Mouse (Mus musculus) heart, postnatal 0 days (tissue): ENCODE results near the gene Pon3. TPM values are rescaled to one million over a fixed set of nuclear protein-coding genes. Genes with fewer than 3 reads are reported as not detected.
A peak's percentile ranks its signal among the peaks of the same experiment; 100 is the strongest.

Experiments used
- ATAC-seq: fragments of 200-750 bp; cut with Nextera tagmentation; 2 replicates; pipeline ENCODE4 v1.8.0; 2017; ENCODE audit warnings: low read depth, moderate number of reproducible peaks, moderate library complexity; ENCODE audit not compliant: insufficient read depth
- DNase-seq: peaks from one replicate; pipeline ENCODE4 v3.0.0-alpha.2; 2016; ENCODE audit warnings: low spot score
- H3K27ac ChIP-seq: fragments of 300-500 bp; sonication (generic); 2 replicates; pipeline ENCODE4 v1.5.1; 2014; ENCODE audit warnings: low read depth, mild to moderate bottlenecking
- H3K27me3 ChIP-seq: fragments of 300-500 bp; sonication (generic); 2 replicates; pipeline ENCODE4 v1.6.1; 2014; ENCODE audit warnings: low read length, mixed read lengths; ENCODE audit not compliant: control insufficient read depth, insufficient read depth
- H3K36me3 ChIP-seq: fragments of 300-500 bp; sonication (generic); replicated peaks from 2 replicates; pipeline ENCODE4 v1.6.1; 2014; ENCODE audit warnings: low read length, mixed read lengths; ENCODE audit not compliant: control insufficient read depth, insufficient read depth
- H3K4me1 ChIP-seq: fragments of 300-500 bp; sonication (generic); 2 replicates; pipeline ENCODE4 v1.6.1; 2014; ENCODE audit warnings: antibody characterized with exemption; ENCODE audit not compliant: control insufficient read depth, insufficient read depth
- H3K4me2 ChIP-seq: fragments of 300-500 bp; sonication (generic); 2 replicates; pipeline ENCODE4 v1.6.1; 2014; ENCODE audit warnings: low read depth, mild to moderate bottlenecking, low read length, moderate library complexity
- H3K4me3 ChIP-seq: fragments of 300-500 bp; sonication (generic); 2 replicates; pipeline ENCODE4 v1.5.1; 2014; ENCODE audit warnings: low read depth, low read length
- H3K9ac ChIP-seq: fragments of 300-500 bp; sonication (generic); replicated peaks from 2 replicates; pipeline ENCODE4 v1.6.1; 2014; ENCODE audit warnings: low read depth, low read length, mixed read lengths
- H3K9me3 ChIP-seq: fragments of 300-500 bp; sonication (generic); replicated peaks from 2 replicates; pipeline ENCODE4 v1.6.1; 2016; ENCODE audit warnings: low read length; ENCODE audit not compliant: control insufficient read depth
- CTCF ChIP-seq: IDR thresholded peaks from 2 replicates; pipeline ENCODE4 v1.5.1; 2016; ENCODE audit warnings: antibody characterized with exemption, control low read depth, low read depth
- EP300 ChIP-seq: IDR thresholded peaks from 2 replicates; pipeline ENCODE4 v1.6.1; 2016; ENCODE audit warnings: antibody characterized with exemption, low read depth
- WGBS: fragments of 180-500 bp; shearing (Covaris S2); extraction: QIAGEN DNeasy Blood & Tissue Kit; methylation state at CpG from one replicate; pipeline ENCODE4 v1.1.7; 2014; 5-methylcytosine and 5-hydroxymethylcytosine counted together
- polyA plus RNA-seq: library from polyadenylated mRNA; unstranded; fragments of >200 nt; fragmentation: Nextera tagmentation; extraction: Ambion mirVana; gene quantifications from 2 replicates; pipeline ENCODE4 v1.2.1, GENCODE M21; 2015
- total RNA-seq: library from RNA; depleted of rRNA; stranded (reverse); fragments of >200 nt; gene quantifications from 2 replicates; pipeline ENCODE4 v1.2.3, GENCODE M21; 2014; ENCODE audit warnings: low replicate concordance; rRNA removed

Pon3 gene
- 27.9 and 51.8 TPM in 2 replicates for total RNA-seq
- 50.0 and 54.4 TPM in 2 replicates for polyA plus RNA-seq

DNA sequence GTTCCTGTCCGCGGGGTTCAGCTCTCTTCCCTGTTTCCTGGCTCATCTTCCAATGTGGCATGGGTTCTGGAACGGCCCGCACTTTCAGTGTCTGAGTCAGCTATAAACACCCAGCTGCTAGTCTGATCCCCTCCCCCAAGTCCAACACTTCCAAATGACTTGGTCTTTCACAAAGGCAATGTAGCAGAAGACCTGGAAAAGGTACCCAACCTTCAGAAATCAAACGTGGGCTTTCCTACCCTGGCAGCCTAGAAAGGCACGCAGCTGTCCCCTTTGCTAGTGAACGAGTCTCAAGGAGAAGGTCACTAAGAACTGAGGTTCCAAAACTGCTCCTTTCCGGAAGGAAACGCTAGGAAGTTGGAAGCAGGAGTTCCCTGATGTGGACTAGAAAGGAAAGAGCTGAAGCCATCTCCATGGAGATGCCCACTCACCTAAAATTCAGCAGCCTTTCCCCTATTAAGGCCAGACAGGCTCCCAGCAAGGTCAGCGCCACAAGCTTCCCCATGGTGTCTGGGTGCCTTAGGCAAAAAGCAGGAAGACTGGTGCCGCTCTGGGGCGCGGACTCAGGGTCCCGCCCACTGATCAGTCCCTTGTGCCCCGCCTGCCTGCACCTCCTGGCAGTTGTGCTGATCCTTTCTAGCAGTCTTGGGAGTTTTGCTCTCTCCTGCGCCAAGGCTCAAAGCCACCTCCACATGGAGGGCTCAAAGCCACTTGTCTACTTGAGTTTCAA lies at the start of gene Pon3:
Gene Pon3, minus strand, starts transcription at position 565 of the 730 bp plus-strand sequence.
- Histone ChIP-seq H3K36me3 (no peaks in the 10 kb centered on the region; the same call in 1 of the 2 replicates), H3K4me2 (peak within 1 kb of the TSS; percentile 66), H3K4me1 (peaks cover 8% of the 10 kb centered on the region; the same call in 1 of the 2 replicates), H3K27me3 (no peaks in the 10 kb centered on the region), H3K9me3 (no peaks in the 10 kb centered on the region), H3K27ac (peak within 1 kb of the TSS; percentile 66), H3K4me3 (peak within 1 kb of the TSS; percentile 57), H3K9ac (peak within 1 kb of the TSS; percentile 57)
- WGBS, result 2% methylated on average over 16 of the region's 16 CpGs
- TF ChIP-seq EP300 (no peak), CTCF (no peak)
- DNase-seq (peak; percentile 34), ATAC-seq (peak; percentile 91)

DNA sequence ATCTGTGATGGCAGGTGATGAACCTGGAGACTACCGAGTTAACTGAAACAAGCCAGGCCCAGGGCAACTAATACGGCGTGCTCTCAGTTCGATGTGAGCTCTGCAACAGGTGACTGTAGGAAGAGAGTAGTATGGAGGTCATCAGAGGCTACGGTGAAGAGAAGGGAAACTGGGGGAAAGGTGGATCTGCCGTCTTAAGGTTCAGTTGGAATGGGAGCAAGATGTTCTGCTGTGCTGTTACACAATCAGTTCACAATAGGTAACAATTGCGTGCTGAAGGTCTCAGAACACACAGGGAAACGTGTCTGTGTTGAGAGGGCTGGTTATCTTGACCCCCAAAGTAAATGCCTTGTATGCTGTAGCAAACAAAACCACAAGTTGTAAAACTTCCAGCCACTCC lies 48.9 kb upstream of the Pon3 start:
- no peaks in the 10 kb centered on the region for H3K36me3 ChIP-seq
- no peaks in the 10 kb centered on the region for H3K27me3 ChIP-seq
- TF ChIP-seq EP300 (no peak), CTCF (no peak)
- no peak overlapping the region for H3K4me3 ChIP-seq
- H3K9ac ChIP-seq, result no peak overlapping the region
- WGBS, result 78% methylated on average over 8 of the region's 8 CpGs
- no peaks in the 10 kb centered on the region for H3K9me3 ChIP-seq
- DNase-seq (no peak), ATAC-seq (no peak)
- no peaks in the 10 kb centered on the region for H3K4me1 ChIP-seq
- no peak overlapping the region for H3K27ac ChIP-seq
- H3K4me2 ChIP-seq, result no peak overlapping the region

DNA sequence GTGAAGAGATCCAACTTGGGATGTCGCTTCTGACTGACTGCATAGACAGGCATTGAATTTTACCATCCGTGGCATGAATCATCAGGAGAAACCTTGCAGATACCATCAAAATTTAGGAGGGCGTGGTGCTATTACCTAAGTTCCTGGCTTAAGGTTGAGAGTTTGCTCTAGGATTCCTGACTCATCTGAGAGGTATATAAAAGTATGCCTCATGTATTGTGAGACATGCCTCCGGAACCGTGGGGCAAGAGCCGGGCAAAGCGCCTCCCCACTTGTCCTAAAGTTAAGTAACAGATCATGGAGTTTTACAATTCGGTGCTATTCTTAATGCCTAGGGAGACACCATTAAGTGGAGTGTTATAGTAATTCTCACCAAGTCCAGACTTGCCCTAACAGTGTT lies 44.5 kb upstream of the Pon3 start:
- Histone ChIP-seq H3K4me2 (no peak overlapping the region), H3K9me3 (no peaks in the 10 kb centered on the region), H3K36me3 (no peaks in the 10 kb centered on the region), H3K4me1 (no peaks in the 10 kb centered on the region), H3K9ac (no peak overlapping the region), H3K27ac (no peak overlapping the region), H3K27me3 (no peaks in the 10 kb centered on the region), H3K4me3 (no peak overlapping the region)
- no peak for TF ChIP-seq EP300
- TF ChIP-seq CTCF, result no peak
- DNase-seq (no peak), ATAC-seq (no peak)
- 85% methylated on average over 8 of the region's 8 CpGs for WGBS

DNA sequence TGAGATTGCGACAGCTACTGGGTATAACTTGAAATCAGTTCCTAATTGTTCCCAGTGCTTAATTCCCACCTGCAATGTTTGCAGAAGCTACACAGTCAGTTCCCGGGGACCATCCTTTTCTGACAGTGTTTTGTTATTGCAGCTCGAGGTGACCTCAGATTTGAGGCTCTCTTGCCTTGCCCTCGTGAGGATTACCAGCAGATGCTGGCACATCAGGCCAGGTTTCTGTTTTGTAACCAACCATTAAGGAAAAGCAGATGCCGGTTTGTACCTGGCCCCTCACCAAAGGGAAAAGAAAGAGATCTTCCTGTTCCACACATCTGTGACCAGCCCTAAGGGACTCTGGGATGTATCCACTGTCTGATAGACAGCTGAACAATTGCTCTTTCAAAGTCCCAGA lies 43.5 kb upstream of the Pon3 start:
- no peaks in the 10 kb centered on the region for H3K9me3 ChIP-seq
- DNase-seq (no peak), ATAC-seq (no peak)
- H3K9ac ChIP-seq, result 0 out of 2 replicates have a peak overlapping the region, but pooled peaks have one; percentile 1
- H3K27me3 ChIP-seq, result no peaks in the 10 kb centered on the region
- 73% methylated on average over 5 of the region's 5 CpGs for WGBS
- H3K27ac ChIP-seq, result no peak overlapping the region
- no peak for TF ChIP-seq CTCF
- TF ChIP-seq EP300, result no peak
- H3K36me3 ChIP-seq, result no peaks in the 10 kb centered on the region
- no peak overlapping the region for H3K4me3 ChIP-seq
- no peaks in the 10 kb centered on the region for H3K4me1 ChIP-seq
- no peak overlapping the region for H3K4me2 ChIP-seq

DNA sequence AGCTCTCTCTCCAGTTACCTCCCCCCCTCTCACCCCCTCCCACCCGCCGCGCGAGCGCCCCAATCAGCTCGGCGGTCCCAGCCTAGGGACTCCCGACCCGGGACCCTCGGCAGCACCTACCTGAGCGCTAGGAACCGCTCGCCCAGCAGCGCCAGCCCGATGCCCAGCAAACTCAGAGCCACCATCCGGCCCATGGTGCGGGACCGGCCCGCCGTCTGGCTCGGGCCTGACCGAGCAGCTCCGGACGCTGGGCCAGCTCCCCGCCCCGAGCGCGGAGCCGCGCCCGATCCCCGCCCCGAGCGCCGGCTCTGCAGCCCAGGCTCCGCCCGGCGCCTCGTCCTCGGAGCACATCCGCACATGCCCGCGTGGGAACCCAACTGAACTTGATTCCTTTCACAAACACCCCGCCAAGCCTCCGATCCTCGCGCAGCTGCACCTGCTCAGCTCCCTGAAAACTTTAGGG lies 42.0 kb upstream of the Pon3 start, which contains the start of gene Pon2:
Gene Pon2, minus strand, starts transcription at position 364 of the 463 bp plus-strand sequence.
- Histone ChIP-seq H3K27ac (peak within 1 kb of the TSS; percentile 89), H3K4me3 (peak within 1 kb of the TSS; percentile 62), H3K4me1 (no peaks in the 10 kb centered on the region), H3K9ac (peak within 1 kb of the TSS; percentile 72), H3K36me3 (peaks cover 5% of the 10 kb centered on the region; the same call in 1 of the 2 replicates), H3K4me2 (peak within 1 kb of the TSS; percentile 67), H3K27me3 (no peaks in the 10 kb centered on the region), H3K9me3 (no peaks in the 10 kb centered on the region)
- DNase-seq, result peak; percentile 74
- WGBS, result under 1% methylated on average over 35 of the region's 47 CpGs
- ATAC-seq, result peak; percentile 95
- TF ChIP-seq CTCF (no peak), EP300 (no peak)
